Mouse (Mus musculus) megakaryocyte progenitor cell, adult 5-6 weeks (primary cell): ENCODE data around the gene Rexo5. TPM values are rescaled to one million over a fixed set of nuclear protein-coding genes. Genes with fewer than 3 reads are reported as not detected.
A peak's percentile ranks its signal among the peaks of the same experiment; 100 is the strongest.

ENCODE experiments used
- ATAC-seq: replicated peaks from 2 replicates; pipeline ENCODE4 v1.8.0; 2016; ENCODE audit warnings: mild to moderate bottlenecking, moderate TSS enrichment, inconsistent platforms; ENCODE audit not compliant: poor library complexity
- total RNA-seq, 2 experiments: library from RNA; stranded (forward) in 1 of 2; stranded (reverse) in 1 of 2; fragments of 157-497, 149-512 nt in 1 of 2; fragments of 200-1000 nt in 1 of 2; gene quantifications; 2 replicates each; pipeline versions ENCODE4 v1.2.3 to v1.2.4; 2015 to 2017

The Rexo5 gene
- total RNA-seq (2015): 27.5 and 50.9 TPM in 2 replicates
- 25.4 and 47.8 TPM in 2 replicates for total RNA-seq (2017)

GRCm38 (mm10) chr7:119793586-119794250 lies at the start of gene Rexo5, which contains the start of gene Eri2:
Rexo5 (plus strand) TSS chr7:119794006.
Eri2 (minus strand) TSS chr7:119794058.
- ATAC-seq: peak; percentile 97

- peak; percentile 94 for ATAC-seq
These were observed 49.5 kb upstream of the Rexo5 start for GRCm38 (mm10) chr7:119744321-119744720.

GRCm38 (mm10) chr7:119745869-119746268 lies 47.9 kb upstream of the Rexo5 start:
- ATAC-seq: no peak

- no peak for ATAC-seq
These were observed 45.0 kb upstream of the Rexo5 start for GRCm38 (mm10) chr7:119748761-119749160.

GRCm38 (mm10) chr7:119749942-119750341 lies 43.9 kb upstream of the Rexo5 start:
- no peak for ATAC-seq

- ATAC-seq: no peak
These were observed 40.1 kb upstream of the Rexo5 start for GRCm38 (mm10) chr7:119753696-119754095.

GRCm38 (mm10) chr7:119760527-119760951 lies 33.3 kb upstream of the Rexo5 start, which contains the start of gene Acsm3:
Acsm3 (plus strand) TSS chr7:119760923.
- ATAC-seq: no peak

- no peak for ATAC-seq
These were observed 31.6 kb upstream of the Rexo5 start for GRCm38 (mm10) chr7:119762166-119762697.

- no peak for ATAC-seq
These were observed 29.4 kb upstream of the Rexo5 start for GRCm38 (mm10) chr7:119764377-119764776.

- ATAC-seq: no peak
These were observed 26.8 kb upstream of the Rexo5 start for GRCm38 (mm10) chr7:119766996-119767395.

- no peak for ATAC-seq
These were observed 23.9 kb upstream of the Rexo5 start for GRCm38 (mm10) chr7:119769895-119770294.

- no peak for ATAC-seq
These were observed 10.4 kb upstream of the Rexo5 start for GRCm38 (mm10) chr7:119783453-119783852.

- ATAC-seq: peak; percentile 96
These were observed 8.9 kb upstream of the Rexo5 start for GRCm38 (mm10) chr7:119784908-119785307.

GRCm38 (mm10) chr7:119789024-119789423 lies 4.8 kb upstream of the Rexo5 start:
- ATAC-seq: no peak

GRCm38 (mm10) chr7:119794251-119794638 lies 439 bp downstream of the Rexo5 start:
- ATAC-seq: peak; percentile 70

- peak; percentile 31; the same call in 1 of the 2 replicates for ATAC-seq
These were observed 1.5 kb downstream of the Rexo5 start for GRCm38 (mm10) chr7:119795311-119795710.

GRCm38 (mm10) chr7:119800488-119800887 lies 6.7 kb downstream of the Rexo5 start:
- peak; percentile 44 for ATAC-seq

- no peak for ATAC-seq
These were observed 7.2 kb downstream of the Rexo5 start for GRCm38 (mm10) chr7:119800991-119801390.

- ATAC-seq: no peak
These were observed 13.6 kb downstream of the Rexo5 start for GRCm38 (mm10) chr7:119807396-119807795.

- no peak for ATAC-seq
These were observed 14.9 kb downstream of the Rexo5 start for GRCm38 (mm10) chr7:119808723-119809122.

GRCm38 (mm10) chr7:119835371-119835770 lies 41.6 kb downstream of the Rexo5 start:
- ATAC-seq: no peak

- ATAC-seq: peak; percentile 84
These were observed 42.4 kb downstream of the Rexo5 start for GRCm38 (mm10) chr7:119835996-119836777.
